Mouse (Mus musculus) midbrain, embryonic 13.5 days (tissue): ENCODE measurements around the gene Prkca. TPM values are rescaled to one million over a fixed set of nuclear protein-coding genes. Genes with fewer than 3 reads are reported as not detected.

ENCODE experiments used
- ATAC-seq: fragments of 200-750 bp; cut with Nextera tagmentation; 2 replicates; pipeline ENCODE4 v1.8.0; 2017; ENCODE audit warnings: mild to moderate bottlenecking, moderate TSS enrichment, moderate library complexity
- H3K27ac ChIP-seq: fragments of 300-500 bp; sonication (generic); 2 replicates; pipeline ENCODE4 v1.5.1; 2015; ENCODE audit warnings: inconsistent platforms, mild to moderate bottlenecking, moderate library complexity
- H3K27me3 ChIP-seq: fragments of 300-500 bp; sonication (generic); 2 replicates; pipeline ENCODE4 v1.6.1; 2015; ENCODE audit warnings: mild to moderate bottlenecking, inconsistent platforms
- H3K36me3 ChIP-seq: fragments of 300-500 bp; sonication (generic); 2 replicates; pipeline ENCODE4 v1.6.1; 2015; ENCODE audit warnings: mild to moderate bottlenecking, inconsistent platforms
- H3K4me1 ChIP-seq: fragments of 300-500 bp; sonication (generic); replicated peaks from 2 replicates; pipeline ENCODE4 v1.6.1; 2015; ENCODE audit warnings: inconsistent platforms
- H3K4me2 ChIP-seq: fragments of 300-500 bp; sonication (generic); replicated peaks from 2 replicates; pipeline ENCODE4 v1.6.1; 2015; ENCODE audit warnings: moderate library complexity, mild to moderate bottlenecking, inconsistent platforms
- H3K4me3 ChIP-seq: fragments of 300-500 bp; sonication (generic); replicated peaks from 2 replicates; pipeline ENCODE4 v1.5.1; 2015; ENCODE audit warnings: mild to moderate bottlenecking, inconsistent platforms
- H3K9ac ChIP-seq: fragments of 300-500 bp; sonication (generic); replicated peaks from 2 replicates; pipeline ENCODE4 v1.6.1; 2015; ENCODE audit warnings: mild to moderate bottlenecking, inconsistent platforms
- H3K9me3 ChIP-seq: fragments of 300-500 bp; sonication (generic); 2 replicates; pipeline ENCODE4 v1.6.1; 2016; ENCODE audit warnings: mild to moderate bottlenecking, inconsistent platforms
- WGBS: fragments of 180-500 bp; shearing (Covaris S2); methylation state at CpG from one replicate; pipeline ENCODE4 v1.1.7; 2015; 5-methylcytosine and 5-hydroxymethylcytosine counted together
- polyA plus RNA-seq: library from polyadenylated mRNA; unstranded; fragments of >200 nt; fragmentation: Nextera tagmentation; extraction: Ambion mirVana; gene quantifications from 2 replicates; pipeline ENCODE4 v1.2.1, GENCODE M21; 2015

Gene Prkca
- polyA plus RNA-seq, 1 experiment from 2014 or later = 3.3 TPM

DNA sequence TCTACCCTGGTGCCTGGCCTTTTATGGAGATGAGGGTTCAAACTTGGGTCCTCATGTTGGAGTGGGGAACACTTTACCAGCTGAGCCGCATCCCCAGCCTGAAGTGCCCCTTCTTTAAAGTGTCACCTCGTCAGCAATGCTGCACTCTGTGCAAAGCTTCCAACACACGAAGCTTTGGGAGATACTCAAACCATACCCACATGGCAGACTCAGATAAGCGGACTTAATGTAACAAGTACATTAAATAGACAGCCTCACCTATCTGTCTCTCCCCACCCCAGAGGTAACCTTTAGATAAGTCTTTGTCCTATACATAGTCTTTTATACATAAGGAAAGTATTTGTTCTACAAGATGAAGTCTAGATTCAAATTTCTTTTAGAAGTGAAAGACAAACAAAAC lies 17.3 kb upstream of the Prkca start:
- Histone ChIP-seq H3K27ac (no peak overlapping the region), H3K27me3 (no peaks in the 10 kb centered on the region), H3K9ac (no peak overlapping the region), H3K36me3 (no peaks in the 10 kb centered on the region), H3K4me3 (no peak overlapping the region), H3K9me3 (no peaks in the 10 kb centered on the region), H3K4me2 (no peak overlapping the region), H3K4me1 (no peaks in the 10 kb centered on the region)
- WGBS = 85% methylated on average over 4 of the region's 4 CpGs
- ATAC-seq = no peak

GRCm38 (mm10) chr11:108358911-108359310 lies 15.2 kb upstream of the Prkca start:
- Histone ChIP-seq H3K9me3 (no peaks in the 10 kb centered on the region; the same call in 1 of the 2 replicates), H3K4me1 (no peaks in the 10 kb centered on the region), H3K9ac (no peak overlapping the region), H3K27ac (no peak overlapping the region), H3K27me3 (no peaks in the 10 kb centered on the region), H3K4me3 (no peak overlapping the region), H3K4me2 (no peak overlapping the region), H3K36me3 (no peaks in the 10 kb centered on the region)
- ATAC-seq = no peak
- WGBS = 84% methylated on average over 6 of the region's 6 CpGs

GRCm38 (mm10) chr11:108356020-108356419 lies 12.3 kb upstream of the Prkca start:
- H3K9ac ChIP-seq = no peak overlapping the region
- no peaks in the 10 kb centered on the region for H3K36me3 ChIP-seq
- H3K9me3 ChIP-seq = no peaks in the 10 kb centered on the region; the same call in 1 of the 2 replicates
- 89% methylated on average over 4 of the region's 4 CpGs for WGBS
- no peaks in the 10 kb centered on the region for H3K4me1 ChIP-seq
- no peaks in the 10 kb centered on the region for H3K27me3 ChIP-seq
- no peak for ATAC-seq
- no peak overlapping the region for H3K27ac ChIP-seq
- H3K4me3 ChIP-seq = no peak overlapping the region
- no peak overlapping the region for H3K4me2 ChIP-seq

- no peak overlapping the region for H3K4me3 ChIP-seq
- 94% methylated on average over 10 of the region's 10 CpGs for WGBS
- no peak overlapping the region for H3K9ac ChIP-seq
- no peak overlapping the region for H3K27ac ChIP-seq
- H3K27me3 ChIP-seq = no peaks in the 10 kb centered on the region
- no peak overlapping the region for H3K4me2 ChIP-seq
- H3K9me3 ChIP-seq = no peaks in the 10 kb centered on the region; the same call in 1 of the 2 replicates
- peaks cover 13% of the 10 kb centered on the region for H3K4me1 ChIP-seq
- H3K36me3 ChIP-seq = no peaks in the 10 kb centered on the region
- no peak for ATAC-seq
These were observed 9.2 kb upstream of the Prkca start for GRCm38 (mm10) chr11:108352842-108353388.

- H3K9ac ChIP-seq = no peak overlapping the region
- H3K4me1 ChIP-seq = peaks cover 13% of the 10 kb centered on the region
- no peak for ATAC-seq
- H3K27ac ChIP-seq = no peak overlapping the region
- H3K36me3 ChIP-seq = no peaks in the 10 kb centered on the region
- no peak overlapping the region for H3K4me2 ChIP-seq
- 87% methylated on average over 4 of the region's 4 CpGs for WGBS
- H3K9me3 ChIP-seq = no peaks in the 10 kb centered on the region; the same call in 1 of the 2 replicates
- no peaks in the 10 kb centered on the region for H3K27me3 ChIP-seq
- H3K4me3 ChIP-seq = no peak overlapping the region
These were observed 7.1 kb upstream of the Prkca start for GRCm38 (mm10) chr11:108350799-108351198.

- ATAC-seq = no peak
- Histone ChIP-seq H3K4me3 (no peak overlapping the region), H3K9ac (no peak overlapping the region), H3K27me3 (peaks cover 18% of the 10 kb centered on the region), H3K36me3 (no peaks in the 10 kb centered on the region), H3K27ac (no peak overlapping the region), H3K4me1 (peaks cover 38% of the 10 kb centered on the region), H3K4me2 (no peak overlapping the region), H3K9me3 (no peaks in the 10 kb centered on the region)
- 89% methylated on average over 2 of the region's 2 CpGs for WGBS
These were observed 1.6 kb upstream of the Prkca start for GRCm38 (mm10) chr11:108345321-108345720.

DNA sequence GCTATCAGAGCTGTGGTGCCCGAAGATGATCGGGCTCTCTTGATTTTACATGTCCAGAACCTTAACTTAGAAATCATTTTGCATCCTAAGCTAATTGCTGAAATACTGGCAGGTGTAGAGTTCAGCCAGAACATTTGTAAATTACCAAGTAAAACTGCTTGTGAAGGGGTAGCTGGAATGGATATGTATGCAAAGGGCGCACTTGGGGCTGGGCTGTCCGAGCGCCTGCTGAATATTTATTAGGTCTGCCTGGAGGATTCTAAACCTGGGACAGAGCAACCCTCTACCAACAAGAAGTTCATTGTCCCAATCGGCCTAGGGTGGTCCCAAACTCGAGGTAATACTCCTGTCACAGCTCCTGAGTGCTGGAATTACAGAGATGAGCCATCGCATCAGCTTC lies 1.0 kb upstream of the Prkca start:
- ATAC-seq = no peak
- H3K4me3 ChIP-seq = peak overlapping the region; percentile 76
- peak overlapping the region; percentile 86; the same call in 1 of the 2 replicates for H3K9ac ChIP-seq
- no peaks in the 10 kb centered on the region for H3K9me3 ChIP-seq
- H3K4me1 ChIP-seq = peaks cover 34% of the 10 kb centered on the region
- H3K27ac ChIP-seq = no peak overlapping the region
- 48% methylated on average over 8 of the region's 8 CpGs for WGBS
- H3K27me3 ChIP-seq = peaks cover 18% of the 10 kb centered on the region
- no peaks in the 10 kb centered on the region for H3K36me3 ChIP-seq
- H3K4me2 ChIP-seq = peak overlapping the region; percentile 96

- peak within 1 kb of the TSS; percentile 96 for H3K4me2 ChIP-seq
- H3K9ac ChIP-seq = peak within 1 kb of the TSS; percentile 86
- H3K9me3 ChIP-seq = no peaks in the 10 kb centered on the region
- no peak; the same call in 1 of the 2 replicates for ATAC-seq
- peaks cover 28% of the 10 kb centered on the region for H3K4me1 ChIP-seq
- under 1% methylated on average over 75 of the region's 75 CpGs for WGBS
- H3K4me3 ChIP-seq = peak within 1 kb of the TSS; percentile 76
- H3K27me3 ChIP-seq = peaks cover 18% of the 10 kb centered on the region
- peak within 1 kb of the TSS; percentile 89 for H3K27ac ChIP-seq
- H3K36me3 ChIP-seq = no peaks in the 10 kb centered on the region
These were observed 653 bp downstream of the Prkca start, which contains the start of gene Apoh for GRCm38 (mm10) chr11:108342781-108343768. Apoh (plus strand) TSS chr11:108343354.

- no peak for ATAC-seq
- Histone ChIP-seq H3K4me2 (peak overlapping the region; percentile 96), H3K36me3 (no peaks in the 10 kb centered on the region), H3K9me3 (no peaks in the 10 kb centered on the region), H3K4me3 (peak overlapping the region; percentile 76), H3K27me3 (peaks cover 18% of the 10 kb centered on the region), H3K9ac (0 out of 2 replicates have a peak overlapping the region, but pooled peaks have one; percentile 86), H3K4me1 (peaks cover 28% of the 10 kb centered on the region), H3K27ac (no peak overlapping the region)
- 50% methylated on average over 8 of the region's 8 CpGs for WGBS
These were observed 1.9 kb downstream of the Prkca start for GRCm38 (mm10) chr11:108341783-108342182.

GRCm38 (mm10) chr11:108340293-108340692 lies 3.4 kb downstream of the Prkca start:
- Histone ChIP-seq H3K9me3 (no peaks in the 10 kb centered on the region), H3K36me3 (no peaks in the 10 kb centered on the region), H3K4me2 (no peak overlapping the region), H3K27me3 (peaks cover 18% of the 10 kb centered on the region), H3K9ac (no peak overlapping the region), H3K27ac (no peak overlapping the region), H3K4me1 (peaks cover 28% of the 10 kb centered on the region), H3K4me3 (no peak overlapping the region)
- WGBS = 88% methylated on average over 4 of the region's 4 CpGs
- ATAC-seq = no peak

DNA sequence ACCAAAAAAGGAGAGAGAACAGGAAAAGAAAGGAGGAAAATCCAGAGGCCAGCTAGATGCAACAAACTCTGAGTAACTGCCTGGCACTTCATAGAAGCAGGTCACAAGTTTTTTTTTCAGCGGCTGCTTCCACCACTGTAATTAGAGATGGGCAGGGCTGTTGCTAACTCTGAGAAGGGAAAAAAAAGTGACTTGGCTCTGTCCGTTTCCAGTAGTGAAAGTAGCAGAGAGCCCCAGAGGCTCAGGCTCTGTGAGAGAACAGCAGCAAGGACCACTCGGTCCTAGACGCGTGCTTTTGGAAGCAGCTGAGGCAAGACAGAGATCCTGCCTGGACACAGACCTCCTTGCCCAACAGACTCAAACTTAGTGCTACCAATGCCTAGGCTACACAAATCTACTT lies 7.3 kb downstream of the Prkca start:
- H3K36me3 ChIP-seq = 0 out of 2 replicates have a peak, but pooled peaks cover 2% of the 10 kb centered on the region
- no peaks in the 10 kb centered on the region for H3K9me3 ChIP-seq
- H3K4me1 ChIP-seq = peaks cover 15% of the 10 kb centered on the region
- no peak overlapping the region for H3K4me3 ChIP-seq
- WGBS = 56% methylated on average over 5 of the region's 5 CpGs
- H3K4me2 ChIP-seq = no peak overlapping the region
- H3K27ac ChIP-seq = no peak overlapping the region
- no peak for ATAC-seq
- no peak overlapping the region for H3K9ac ChIP-seq
- peaks cover 5% of the 10 kb centered on the region; the same call in 1 of the 2 replicates for H3K27me3 ChIP-seq

GRCm38 (mm10) chr11:108335536-108335935 lies 8.2 kb downstream of the Prkca start:
- Histone ChIP-seq H3K4me2 (no peak overlapping the region), H3K4me3 (no peak overlapping the region), H3K27ac (no peak overlapping the region), H3K27me3 (no peaks in the 10 kb centered on the region), H3K9me3 (no peaks in the 10 kb centered on the region), H3K4me1 (peaks cover 15% of the 10 kb centered on the region), H3K9ac (no peak overlapping the region), H3K36me3 (0 out of 2 replicates have a peak, but pooled peaks cover 2% of the 10 kb centered on the region)
- 84% methylated on average over 4 of the region's 4 CpGs for WGBS
- no peak for ATAC-seq
